Comparison of ENCODE assay signal across 23 mouse cellular contexts in the genomic region with DNA sequence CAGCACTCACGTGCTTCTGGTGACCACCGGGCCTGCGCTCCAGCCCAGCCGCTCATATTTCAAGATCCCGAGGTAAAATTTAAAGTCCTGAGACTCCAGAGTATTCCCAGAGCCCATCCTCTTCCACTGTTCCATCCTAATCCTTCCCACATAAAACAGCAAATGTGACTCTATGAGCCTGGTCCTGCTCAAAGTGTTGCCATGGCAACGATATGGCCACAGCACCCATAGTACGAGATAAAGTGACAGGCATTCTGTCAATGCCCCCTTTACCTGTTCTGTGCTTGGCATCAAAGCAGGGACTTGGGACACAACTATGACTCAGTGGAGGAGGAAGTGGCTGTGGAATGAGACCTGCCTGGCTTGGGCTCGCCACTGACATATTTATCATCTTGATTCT.
"Had no signal": no experiment of that assay in that cellular context is flagged by ENCODE, and none has a peak within 500 bp of the region (broad histone marks: within the 10 kb centered on the region; RNA-seq: fewer than 3 reads in every experiment).

No protein-coding gene starts in this region.

- H3K27ac ChIP-seq: gastrocnemius, adult 2 months; heart, embryonic 10.5 days; hindbrain, embryonic 10.5 days; hindbrain, embryonic 14.5 days; intestine, embryonic 15.5 days; layer of hippocampus, adult 2 months; left cerebral cortex, adult 2 months; limb, embryonic 10.5 days; limb, embryonic 12.5 days had no signal

- H3K9me3 ChIP-seq: heart, embryonic 12.5 days; intestine, embryonic 15.5 days; limb, embryonic 10.5 days; limb, embryonic 12.5 days had no signal

- H3K36me3 ChIP-seq: heart, embryonic 10.5 days; heart, embryonic 12.5 days; hindbrain, embryonic 10.5 days; intestine, embryonic 15.5 days; limb, embryonic 10.5 days; limb, embryonic 12.5 days had no signal

- DNase-seq: gastrocnemius, adult 2 months; gastrocnemius, postnatal 10 days; gastrocnemius, postnatal 25 days; heart, adult 18-20 months; heart, postnatal 10 days; heart, postnatal 4 days; kidney, adult 18-20 months; kidney, adult 8-10 months; kidney, postnatal 10 days; kidney, postnatal 25 days; kidney, postnatal 4 days had no signal

- ATAC-seq: forebrain, embryonic 16.5 days; inflammation-experienced regulatory T-cells, adult 6 months; intestine, embryonic 15.5 days; intestine, postnatal 0 days had no signal

- H3K4me3 ChIP-seq: gastrocnemius, adult 2 months; heart, embryonic 10.5 days; heart, embryonic 12.5 days; hindbrain, embryonic 10.5 days; intestine, embryonic 15.5 days; layer of hippocampus, adult 2 months; left cerebral cortex, adult 2 months; limb, embryonic 10.5 days; limb, embryonic 12.5 days had no signal

- H3K4me1 ChIP-seq: heart, embryonic 10.5 days; heart, embryonic 12.5 days; hindbrain, embryonic 10.5 days; intestine, embryonic 15.5 days; limb, embryonic 10.5 days; limb, embryonic 12.5 days had no signal

- H3K9ac ChIP-seq: heart, embryonic 12.5 days; hindbrain, embryonic 14.5 days; intestine, embryonic 15.5 days; limb, embryonic 12.5 days had no signal

- H3K4me2 ChIP-seq: heart, embryonic 12.5 days; hindbrain, embryonic 14.5 days; intestine, embryonic 15.5 days; limb, embryonic 12.5 days had no signal
